Mouse (Mus musculus) CD8-positive naive resting alpha-beta T cell, adult 2 months (primary cell): ENCODE measurements around the gene Tbcd.

Experiments
- DNase-seq, 2 experiments: peaks; one replicate each; pipeline ENCODE4 v3.0.0; 2022; ENCODE audit warnings: low read depth in 2 of 2, low spot score in 2 of 2

The Tbcd gene

DNA sequence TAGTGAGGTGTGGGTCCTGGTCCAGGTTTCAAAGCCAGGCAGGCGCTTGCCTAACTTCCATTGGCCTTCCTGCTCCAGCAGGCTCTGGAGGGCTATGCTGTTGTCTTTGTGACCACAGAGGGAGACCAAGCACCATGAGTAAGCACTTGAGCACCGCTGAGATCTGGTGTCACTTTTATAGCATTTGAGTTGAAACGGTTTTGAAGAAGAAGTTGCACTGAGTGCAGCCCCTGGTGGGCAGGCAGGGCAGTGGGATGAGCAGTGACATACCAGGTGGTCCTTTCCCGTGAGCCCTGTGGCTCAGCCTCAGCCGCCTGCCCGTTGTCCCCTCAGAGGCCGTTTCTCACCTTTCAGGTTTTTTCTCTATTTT lies 108.5 kb downstream of the Tbcd start:
- peak in 1 of 2 experiments; percentile 27 for DNase-seq

DNA sequence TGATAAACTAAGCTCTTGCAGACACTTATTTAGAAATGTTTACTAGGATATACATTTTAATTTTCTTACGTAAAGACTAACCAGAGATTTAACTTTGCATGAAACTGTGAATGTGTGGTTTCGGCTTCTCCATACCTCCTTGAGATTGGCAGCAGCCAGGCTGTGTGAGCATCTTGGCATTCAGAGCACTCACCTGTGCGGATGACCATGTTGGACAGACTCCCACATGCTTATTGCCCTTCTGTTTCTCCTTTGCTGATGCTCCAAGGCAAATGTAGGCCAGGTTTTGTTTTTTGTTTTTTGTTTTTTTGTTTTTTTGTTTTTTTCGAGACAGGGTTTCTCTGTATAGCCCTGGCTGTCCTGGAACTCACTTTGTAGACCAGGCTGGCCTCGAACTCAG lies 111.6 kb downstream of the Tbcd start:
- no peak for DNase-seq

DNA sequence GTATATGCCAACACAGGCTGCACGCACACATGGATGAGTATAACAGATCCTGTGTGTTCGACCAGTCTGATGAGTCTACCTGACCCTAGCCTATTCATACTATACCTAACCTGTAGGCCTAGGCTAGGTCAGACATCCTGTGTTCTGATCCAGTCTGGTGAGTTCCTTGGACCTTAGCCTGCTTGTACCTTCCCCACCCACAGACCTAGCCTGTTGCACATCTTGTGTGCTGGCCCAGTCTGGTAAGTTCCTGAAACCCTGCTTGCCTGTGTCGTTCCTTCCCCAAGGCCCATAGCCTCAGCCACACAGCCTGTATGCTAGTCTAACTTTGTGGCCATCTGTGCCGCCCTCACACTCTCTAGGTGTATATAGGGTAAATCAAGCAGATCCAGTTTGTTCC lies 112.5 kb downstream of the Tbcd start:
- no peak for DNase-seq

DNA sequence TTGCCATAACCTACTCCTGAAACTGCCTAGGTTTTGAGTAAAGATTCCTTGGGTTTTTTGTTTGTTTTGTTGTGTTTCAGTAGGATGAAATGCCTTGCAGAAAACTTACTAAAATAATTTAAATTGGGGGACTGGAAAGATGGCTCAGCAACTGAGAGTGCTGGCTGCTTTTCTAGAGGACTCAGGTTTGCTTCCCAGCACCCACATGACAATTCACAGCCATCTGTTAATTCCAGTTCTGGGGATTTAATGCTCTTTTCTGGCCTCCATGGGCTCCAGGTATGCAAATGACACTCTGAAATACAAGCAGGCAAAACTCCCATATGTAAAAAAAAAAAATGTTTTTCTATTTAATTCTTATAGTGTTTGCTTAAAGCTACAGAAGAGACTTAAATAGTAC lies 130.1 kb downstream of the Tbcd start:
- DNase-seq = no peak

DNA sequence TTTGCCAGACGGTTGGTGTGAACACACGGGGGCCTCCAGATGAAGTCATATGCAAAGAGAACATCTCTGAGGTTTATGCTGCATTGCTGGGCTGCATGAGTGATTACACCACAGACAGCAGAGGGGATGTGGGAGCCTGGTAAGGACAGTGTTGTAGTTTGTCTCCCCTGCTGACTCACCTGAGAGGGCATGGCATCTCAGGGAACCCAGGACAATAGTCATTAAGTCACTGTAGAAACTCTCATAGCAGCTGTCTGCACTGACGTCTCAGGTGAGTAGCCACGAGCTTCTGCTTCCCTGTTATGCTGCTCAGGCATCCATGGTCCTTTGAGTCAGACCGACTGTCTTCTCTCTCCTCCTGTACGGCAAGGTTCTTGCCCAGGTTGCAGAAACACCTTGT lies 145.5 kb downstream of the Tbcd start:
- DNase-seq = no peak

DNA sequence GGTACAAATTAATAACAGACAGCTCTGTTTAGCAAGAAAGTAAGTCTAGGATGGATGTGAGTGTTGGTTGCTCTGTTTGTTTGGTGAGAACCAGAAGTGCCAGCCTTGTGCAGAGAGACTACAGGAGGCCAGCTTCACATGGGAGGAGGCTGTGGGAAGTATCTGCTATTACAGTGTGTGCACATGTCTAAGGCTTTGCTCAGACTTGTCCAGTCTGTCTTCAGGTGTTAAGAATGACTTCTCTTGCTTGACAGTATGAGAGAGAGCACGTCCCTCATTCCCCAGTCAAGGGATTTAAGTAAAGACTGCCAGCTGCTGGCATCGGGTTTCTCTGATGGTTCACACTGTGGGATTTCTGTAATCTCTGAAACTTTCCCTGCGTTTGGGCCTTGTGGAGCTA lies 149.7 kb downstream of the Tbcd start:
- no peak for DNase-seq

DNA sequence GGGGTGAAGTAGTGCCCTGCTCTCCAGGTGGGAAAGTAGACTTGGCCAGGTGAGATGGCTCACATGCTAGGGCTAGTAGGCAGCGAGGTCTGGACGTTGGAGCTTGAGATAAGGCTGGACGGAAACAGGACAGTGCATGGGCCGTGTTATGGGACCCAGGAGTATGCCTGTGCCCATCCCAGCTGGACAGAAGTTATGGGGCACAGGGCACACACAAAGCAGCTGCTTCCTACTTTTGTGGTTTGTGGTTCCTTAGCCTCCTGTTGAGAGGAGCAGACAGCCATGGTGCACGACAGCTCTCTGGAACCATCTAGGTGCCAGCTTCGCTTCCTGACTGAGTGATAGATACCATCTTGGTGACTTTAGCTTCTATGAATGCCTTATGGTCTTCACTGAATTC lies 153.9 kb downstream of the Tbcd start:
- no peak for DNase-seq

DNA sequence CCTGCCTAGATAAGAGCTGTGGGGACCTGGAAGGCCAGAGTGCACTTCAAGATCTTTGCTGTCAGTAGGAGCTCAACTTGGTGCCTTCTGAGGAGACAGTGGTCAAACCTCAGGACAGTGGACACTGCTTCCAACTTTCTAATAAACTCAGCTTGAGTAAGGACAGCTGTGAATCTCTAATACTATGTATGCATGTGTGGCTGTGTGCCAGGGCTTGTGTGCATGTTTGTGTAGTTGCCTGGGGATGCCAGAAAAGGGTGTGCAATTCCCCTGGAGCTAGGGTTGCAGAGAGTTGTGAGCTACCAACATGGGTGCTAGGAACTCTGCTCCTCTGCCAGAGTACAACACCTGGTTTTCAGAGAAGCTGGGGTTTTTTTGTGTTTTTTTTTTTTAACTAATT lies 159.2 kb downstream of the Tbcd start:
- no peak for DNase-seq

DNA sequence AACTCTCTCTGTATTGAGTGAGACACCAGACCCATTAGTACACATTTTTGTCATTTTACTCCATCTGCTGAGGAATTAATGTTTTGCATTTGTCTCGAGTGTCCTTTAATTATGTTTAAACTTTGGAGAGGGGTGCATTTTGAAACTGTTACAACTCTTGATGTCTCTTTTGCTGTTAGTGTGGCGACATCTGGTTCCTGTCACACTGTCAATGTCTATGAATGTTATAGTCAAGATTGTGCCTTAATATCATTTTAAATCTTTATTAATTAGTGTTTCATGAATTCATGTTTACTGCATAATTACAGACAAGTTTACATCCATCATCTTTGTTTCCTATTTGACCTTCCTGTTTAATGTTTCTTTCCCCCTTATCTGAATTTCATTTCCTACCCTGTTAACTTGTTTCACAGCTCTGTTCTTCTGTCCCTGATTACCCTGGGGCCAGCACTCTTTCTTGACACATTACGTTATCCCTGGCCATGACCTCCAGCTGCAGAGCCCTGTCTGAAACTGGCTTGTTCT lies 164.3 kb downstream of the Tbcd start:
- DNase-seq = no peak

DNA sequence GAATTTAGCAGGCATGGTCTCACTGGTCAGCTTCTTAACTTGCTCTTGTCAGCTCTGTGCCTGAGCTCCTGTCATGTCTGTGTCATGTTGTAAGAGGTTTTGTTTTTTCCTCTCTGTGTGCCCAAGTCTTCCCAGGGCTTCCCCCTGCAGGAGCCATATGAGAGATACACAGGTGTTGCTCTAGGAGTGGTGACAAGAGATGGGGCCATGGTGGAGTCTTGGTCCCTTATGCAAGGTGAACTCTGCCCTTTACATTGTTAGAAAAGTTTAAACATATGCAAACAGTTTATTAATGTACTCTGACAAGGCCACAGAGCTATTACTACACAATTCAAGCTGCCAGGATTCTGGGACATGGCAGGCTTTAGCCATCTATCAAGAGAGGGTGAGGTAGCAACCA lies 164.8 kb downstream of the Tbcd start:
- no peak for DNase-seq

DNA sequence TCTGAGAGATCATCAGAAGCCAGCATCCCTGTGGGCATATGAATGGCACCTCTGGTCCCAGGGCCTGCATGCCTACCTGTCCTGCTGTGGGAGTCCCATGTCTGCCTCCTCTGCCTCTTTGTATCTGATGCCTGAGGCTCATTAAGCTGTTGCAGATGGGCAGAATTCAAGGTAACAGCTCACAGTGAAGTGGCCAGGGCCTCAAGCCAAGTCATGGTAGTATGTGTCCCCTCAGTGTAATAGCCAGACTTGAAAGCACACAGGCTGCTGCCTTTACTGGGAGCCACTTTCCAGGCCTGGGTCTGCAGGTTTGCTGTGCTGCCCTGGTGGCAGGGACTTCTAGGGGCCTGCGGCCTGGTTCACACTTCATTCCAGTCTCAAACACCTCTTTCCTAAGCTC lies 165.6 kb downstream of the Tbcd start:
- DNase-seq = no peak

DNA sequence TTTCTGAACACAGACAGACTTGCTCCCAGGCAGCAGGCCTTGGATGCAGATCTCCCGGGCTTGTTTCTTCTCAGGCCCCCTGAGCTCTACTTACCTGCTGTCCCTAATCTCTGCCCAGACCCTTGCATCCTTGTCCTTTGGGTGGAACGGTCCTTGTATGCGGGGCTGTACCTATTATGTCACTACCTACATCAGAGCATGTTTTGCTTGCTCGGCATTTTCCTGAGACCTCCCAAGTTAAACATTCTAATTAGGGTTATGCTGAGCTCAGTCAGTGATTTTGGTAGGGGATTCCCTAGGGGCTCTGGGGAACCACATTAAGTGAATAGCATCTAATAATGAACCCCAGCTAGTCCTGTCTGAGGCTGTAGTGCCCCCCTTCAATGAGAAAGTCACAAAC lies 173.3 kb downstream of the Tbcd start:
- no peak for DNase-seq

DNA sequence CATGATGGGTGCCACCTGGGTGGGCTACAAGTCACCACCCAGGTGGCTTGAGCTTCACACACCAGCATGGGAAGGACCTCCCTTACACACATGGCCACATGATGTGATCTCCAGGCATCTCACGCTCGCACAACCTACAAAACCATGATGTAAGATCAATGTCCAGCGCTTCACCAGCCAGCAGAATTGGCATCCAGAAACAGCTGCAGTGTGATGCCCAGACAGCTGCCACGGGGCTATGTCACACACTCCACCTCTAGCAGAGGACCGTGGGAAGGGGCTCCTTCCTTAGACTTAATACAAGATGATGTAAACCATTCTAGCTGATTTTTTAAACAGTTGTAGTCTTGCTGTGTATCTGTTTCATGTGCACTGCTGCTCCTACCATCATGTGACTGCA lies 175.8 kb downstream of the Tbcd start:
- no peak for DNase-seq

DNA sequence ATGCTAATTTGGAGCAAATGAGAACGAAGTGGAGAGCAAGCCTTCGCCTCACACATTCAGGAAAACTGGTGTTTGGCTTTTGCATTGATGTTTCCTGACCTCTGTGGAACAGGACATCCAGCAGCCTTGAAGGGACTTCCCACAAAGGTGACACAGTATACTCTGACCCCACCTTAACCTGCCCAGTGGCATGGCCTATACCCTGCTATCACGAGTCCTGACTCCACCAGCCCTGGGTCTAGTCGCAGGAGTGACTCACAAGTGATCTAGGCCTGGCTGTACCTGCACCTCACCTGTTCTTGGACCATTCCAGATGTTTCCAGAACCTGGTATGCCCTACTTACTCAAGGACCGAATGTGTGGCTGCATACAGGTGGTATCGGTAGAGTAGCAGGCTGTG lies 177.8 kb downstream of the Tbcd start:
- no peak for DNase-seq

DNA sequence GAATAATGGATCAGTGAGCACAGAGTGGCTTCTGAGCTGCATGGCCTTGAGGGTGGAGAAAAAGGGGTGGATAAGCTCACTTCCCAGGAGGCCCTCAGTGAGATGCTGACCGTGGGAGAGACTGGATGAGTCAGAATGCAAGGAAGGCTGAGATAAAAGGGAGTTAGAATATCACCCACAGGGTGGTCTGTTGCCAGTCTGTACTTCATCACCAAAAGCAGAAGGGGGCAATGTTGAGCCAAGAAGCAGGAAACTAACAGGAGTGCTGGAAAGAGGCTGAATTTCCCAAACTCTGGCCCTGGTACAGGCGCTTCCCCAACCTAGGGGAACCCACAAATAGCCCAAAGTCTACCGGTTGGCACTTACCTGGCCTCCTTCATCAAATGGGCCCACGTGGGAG lies 178.7 kb downstream of the Tbcd start:
- no peak for DNase-seq

DNA sequence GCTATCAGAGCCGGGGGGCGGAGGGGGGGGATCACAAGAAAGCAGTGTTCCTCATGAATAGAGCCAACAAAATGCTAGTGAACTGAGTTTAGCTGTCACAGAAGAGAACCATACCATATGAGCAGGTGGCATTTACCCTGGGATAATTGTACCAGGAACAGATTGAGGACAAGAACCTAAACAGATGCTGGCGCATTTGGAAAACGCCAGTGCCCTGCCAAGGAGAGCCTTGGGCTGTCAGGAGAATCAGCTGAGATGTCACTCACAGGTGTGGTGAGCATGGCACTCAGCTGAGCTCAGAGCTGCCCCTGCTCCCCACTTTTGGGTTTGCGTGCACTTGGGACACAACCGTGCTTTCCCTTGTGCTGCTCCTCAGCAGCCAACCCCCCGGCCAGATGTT lies 179.7 kb downstream of the Tbcd start:
- DNase-seq = no peak

DNA sequence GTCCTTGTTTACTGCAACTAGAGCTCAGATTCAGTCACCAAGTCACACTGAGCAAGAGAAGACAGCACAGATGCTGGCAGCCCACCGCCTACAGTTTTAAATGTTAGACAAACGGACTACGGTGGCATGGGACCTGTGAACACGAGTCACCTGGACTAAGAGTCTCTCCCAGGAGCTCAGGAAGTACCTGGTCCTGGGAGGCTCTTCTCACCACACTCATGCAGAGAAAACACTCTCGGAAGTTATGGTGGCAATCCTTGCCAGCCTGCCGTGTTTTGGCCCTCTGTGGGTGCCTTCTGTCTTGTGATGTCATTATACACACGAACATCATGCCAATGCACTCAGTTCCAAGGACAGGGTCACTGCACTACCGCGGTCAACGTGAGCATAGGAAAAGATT lies 184.9 kb downstream of the Tbcd start:
- DNase-seq = no peak

DNA sequence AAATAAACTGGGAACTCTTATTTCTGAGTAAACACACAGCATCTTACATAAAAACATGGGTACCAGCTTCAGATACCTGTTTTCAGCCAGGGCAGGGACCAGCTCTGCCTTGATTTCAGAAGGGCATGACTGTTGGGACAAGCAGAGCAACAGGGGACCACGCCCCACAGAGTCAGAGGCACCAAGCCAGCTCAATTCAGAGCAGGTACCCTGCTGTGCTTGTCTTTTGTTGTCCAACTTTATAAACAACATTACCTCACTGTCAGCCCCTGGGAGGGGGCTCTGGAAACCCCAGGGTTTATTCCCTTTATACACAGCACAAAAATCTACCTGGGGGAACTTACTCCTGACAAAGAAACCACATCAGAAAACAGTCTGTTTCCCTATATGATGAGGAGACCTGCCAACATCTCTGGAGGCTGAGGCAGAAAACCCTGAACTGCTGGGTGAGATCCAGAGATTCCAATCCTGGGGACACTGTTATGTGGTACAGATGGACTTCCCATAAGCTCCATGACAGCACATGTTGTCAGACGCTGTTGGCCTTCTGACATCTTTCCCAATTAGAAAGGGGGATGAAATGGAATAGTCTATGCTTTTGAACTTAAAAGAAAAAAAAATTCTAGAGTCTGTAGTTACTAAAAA lies 189.9 kb downstream of the Tbcd start:
- no peak for DNase-seq

DNA sequence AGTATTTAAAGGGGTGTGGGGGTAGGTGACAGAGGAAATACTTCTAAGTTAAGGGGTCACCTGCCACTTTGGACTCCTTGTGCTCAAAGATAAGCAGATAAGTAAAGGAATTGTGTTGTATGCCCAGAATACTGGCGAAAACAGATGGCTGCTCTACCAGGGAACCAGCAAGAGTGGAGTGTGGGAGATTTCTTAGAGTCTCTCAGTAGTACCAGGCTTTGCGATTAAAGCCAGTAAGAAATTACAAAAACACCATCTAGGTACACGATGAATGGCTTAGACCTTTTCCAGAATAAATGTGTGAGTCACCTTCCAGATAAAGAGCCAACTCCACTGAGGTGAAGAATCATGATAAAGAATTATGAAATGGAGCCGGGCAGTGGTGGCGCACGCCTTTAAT lies 193.6 kb downstream of the Tbcd start:
- DNase-seq = no peak

DNA sequence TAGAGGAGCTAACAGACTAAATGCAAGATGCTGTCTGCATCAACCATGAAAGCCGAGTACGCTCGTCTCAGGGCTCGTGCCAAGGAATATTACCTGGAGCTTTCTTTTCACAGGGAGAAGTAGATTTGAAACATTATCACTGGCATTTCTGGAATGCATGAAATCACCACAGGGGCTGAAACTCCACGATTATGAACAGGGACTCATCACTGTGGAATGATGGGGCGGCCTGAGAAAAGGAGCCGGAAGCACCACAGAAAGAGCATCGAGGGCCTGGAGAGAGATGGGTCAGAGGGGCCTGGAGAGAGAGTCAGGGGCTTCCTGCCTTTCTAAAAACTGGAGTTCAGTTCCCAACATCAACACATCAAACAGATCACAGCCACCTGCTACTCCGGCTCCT lies 195.6 kb downstream of the Tbcd start:
- no peak for DNase-seq

DNA sequence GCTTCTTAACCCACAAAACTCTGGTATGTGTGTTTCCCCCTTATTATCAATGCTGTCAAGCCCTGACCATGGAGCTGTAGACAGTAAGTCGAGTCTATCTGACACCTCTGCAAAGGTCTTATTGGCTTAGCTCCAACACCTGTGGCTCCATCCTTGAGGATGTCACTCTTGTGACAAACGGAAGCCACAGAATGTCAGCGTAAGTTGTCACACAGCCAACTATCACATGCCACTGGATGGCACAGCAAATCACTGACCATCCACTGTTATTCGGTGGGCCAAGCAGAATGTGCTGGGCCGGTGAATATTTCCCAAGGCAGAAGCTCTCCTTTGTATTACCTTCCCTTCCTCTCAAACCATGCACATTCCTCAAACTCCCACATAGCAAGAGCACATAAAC lies 196.4 kb downstream of the Tbcd start:
- DNase-seq = no peak

DNA sequence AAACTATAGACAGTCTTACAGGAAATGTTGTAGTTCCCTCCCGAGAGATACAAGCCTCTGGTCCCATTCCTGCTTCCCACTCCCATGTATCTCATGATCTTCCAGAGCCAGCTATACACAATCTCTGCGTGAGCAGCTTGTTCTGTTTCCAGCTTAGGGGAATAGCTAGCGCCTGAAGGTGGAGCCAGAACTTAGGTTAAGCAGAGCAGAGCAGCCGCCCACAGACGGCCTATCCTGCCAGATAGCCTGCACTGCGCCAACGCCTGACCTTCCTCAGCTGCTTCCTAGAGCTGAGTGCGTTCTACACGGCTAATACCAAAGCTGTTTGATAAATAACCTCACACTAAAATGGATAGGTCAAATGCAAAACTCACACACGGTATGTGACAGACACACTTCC lies 198.2 kb downstream of the Tbcd start:
- DNase-seq = no peak

DNA sequence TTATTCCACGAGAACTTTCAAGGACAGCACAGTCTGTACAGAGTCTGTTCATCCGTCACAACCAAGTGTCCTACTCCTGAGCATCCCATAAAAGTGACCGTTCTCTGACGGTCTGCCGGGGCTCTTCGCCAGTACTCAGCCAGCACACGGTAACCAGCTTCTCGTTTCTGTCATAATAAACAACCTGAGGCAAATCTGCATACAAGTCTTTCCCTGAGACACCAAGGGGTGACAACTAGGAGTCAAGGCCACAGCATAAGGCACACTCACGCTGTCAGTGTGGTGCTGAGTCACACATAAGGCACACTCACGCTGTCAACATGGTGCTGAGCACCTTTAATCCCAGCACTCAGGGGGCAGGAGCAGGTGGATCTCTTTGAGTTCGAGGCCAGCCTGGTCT lies 198.9 kb downstream of the Tbcd start:
- DNase-seq = no peak

DNA sequence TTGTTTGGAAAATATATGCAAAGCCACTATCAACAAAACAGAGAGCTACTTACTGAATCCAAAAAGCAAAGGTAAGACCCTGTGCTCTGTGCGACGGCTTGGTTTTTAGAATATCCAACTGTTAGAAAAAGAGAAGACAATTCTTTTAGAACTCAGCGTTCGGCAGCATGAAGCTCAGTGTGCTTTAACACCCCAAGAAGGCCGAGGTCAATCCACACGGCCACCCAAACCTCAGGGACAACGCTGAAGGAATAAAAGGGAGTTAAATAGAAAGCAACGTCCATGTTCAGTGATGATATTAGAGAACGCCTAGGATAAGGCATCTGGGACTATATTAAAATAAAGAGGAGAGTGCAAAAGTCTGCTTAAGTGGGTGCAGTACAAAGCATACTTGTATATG lies 199.8 kb downstream of the Tbcd start:
- DNase-seq = no peak
